Mouse (Mus musculus): Measurements from ENCODE around the gene Zfp36l1. TPM values are rescaled to one million over a fixed set of nuclear protein-coding genes. Genes with fewer than 3 reads are reported as not detected.

The Zfp36l1 gene
- total and polyA plus RNA-seq, 2 experiments from 2014 or later, result 47.4 to 48.5 TPM

- H3K4me3 ChIP-seq (ENCODE audit: low read depth, low read length), result no peak overlapping the region
- no peak overlapping the region for H3K9ac ChIP-seq (replicated peaks; ENCODE audit: low read length, poor library complexity, severe bottlenecking)
- no peaks in the 10 kb centered on the region for H3K9me3 ChIP-seq (ENCODE audit: low read length)
- no peak overlapping the region for H3K27ac ChIP-seq (ENCODE audit: low read depth, low read length)
- H3K4me2 ChIP-seq (ENCODE audit: low read depth, low read length, poor library complexity, severe bottlenecking), result no peak overlapping the region
- no peak for DNase-seq (ENCODE audit: low spot score)
- no peaks in the 10 kb centered on the region for H3K4me1 ChIP-seq (ENCODE audit: insufficient read depth, low read length)
- no peaks in the 10 kb centered on the region for H3K27me3 ChIP-seq (ENCODE audit: insufficient read depth, low read length)
- no peaks in the 10 kb centered on the region for H3K36me3 ChIP-seq (ENCODE audit: insufficient read depth, low read length)
- TF ChIP-seq CTCF (IDR thresholded peaks at IDR 0.05), result no peak
- 53% methylated on average over 7 of the region's 7 CpGs for WGBS
- no peak for ATAC-seq (ENCODE audit: low FRiP score)
Observed at GRCm38 (mm10) chr12:80084446-80085112, 28.2 kb downstream of the Zfp36l1 start.

- Histone ChIP-seq H3K4me3 (ENCODE audit: low read depth, low read length) (no peak overlapping the region), H3K27ac (ENCODE audit: low read depth, low read length) (no peak overlapping the region), H3K27me3 (ENCODE audit: insufficient read depth, low read length) (no peaks in the 10 kb centered on the region), H3K4me1 (ENCODE audit: insufficient read depth, low read length) (no peaks in the 10 kb centered on the region), H3K36me3 (ENCODE audit: insufficient read depth, low read length) (no peaks in the 10 kb centered on the region), H3K9ac (replicated peaks; ENCODE audit: low read length, poor library complexity, severe bottlenecking) (no peak overlapping the region), H3K9me3 (ENCODE audit: low read length) (no peaks in the 10 kb centered on the region), H3K4me2 (ENCODE audit: low read depth, low read length, poor library complexity, severe bottlenecking) (no peak overlapping the region)
- DNase-seq (ENCODE audit: low spot score) (no peak), ATAC-seq (ENCODE audit: low FRiP score) (no peak)
- no peak for TF ChIP-seq CTCF (IDR thresholded peaks at IDR 0.05)
- 9% methylated on average over 3 of the region's 3 CpGs for WGBS
Observed at GRCm38 (mm10) chr12:80083937-80084336, 28.9 kb downstream of the Zfp36l1 start.

- WGBS, result 71% methylated on average over 7 of the region's 7 CpGs
- Histone ChIP-seq H3K9me3 (ENCODE audit: low read length) (no peaks in the 10 kb centered on the region), H3K36me3 (ENCODE audit: insufficient read depth, low read length) (no peaks in the 10 kb centered on the region), H3K4me1 (ENCODE audit: insufficient read depth, low read length) (no peaks in the 10 kb centered on the region), H3K9ac (replicated peaks; ENCODE audit: low read length, poor library complexity, severe bottlenecking) (no peak overlapping the region), H3K27ac (ENCODE audit: low read depth, low read length) (no peak overlapping the region), H3K4me2 (ENCODE audit: low read depth, low read length, poor library complexity, severe bottlenecking) (no peak overlapping the region), H3K27me3 (ENCODE audit: insufficient read depth, low read length) (no peaks in the 10 kb centered on the region), H3K4me3 (ENCODE audit: low read depth, low read length) (no peak overlapping the region)
- no peak for TF ChIP-seq CTCF (IDR thresholded peaks at IDR 0.05)
- ATAC-seq (ENCODE audit: low FRiP score) (no peak), DNase-seq (ENCODE audit: low spot score) (no peak)
Observed at GRCm38 (mm10) chr12:80083133-80083821, 29.5 kb downstream of the Zfp36l1 start.

GRCm38 (mm10) chr12:80082730-80083129 is 30.1 kb downstream of the Zfp36l1 start:
- Histone ChIP-seq H3K36me3 (ENCODE audit: insufficient read depth, low read length) (no peaks in the 10 kb centered on the region), H3K9me3 (ENCODE audit: low read length) (no peaks in the 10 kb centered on the region), H3K4me2 (ENCODE audit: low read depth, low read length, poor library complexity, severe bottlenecking) (no peak overlapping the region), H3K9ac (replicated peaks; ENCODE audit: low read length, poor library complexity, severe bottlenecking) (no peak overlapping the region), H3K4me1 (ENCODE audit: insufficient read depth, low read length) (no peaks in the 10 kb centered on the region), H3K4me3 (ENCODE audit: low read depth, low read length) (no peak overlapping the region), H3K27ac (ENCODE audit: low read depth, low read length) (no peak overlapping the region), H3K27me3 (ENCODE audit: insufficient read depth, low read length) (no peaks in the 10 kb centered on the region)
- DNase-seq (ENCODE audit: low spot score) (no peak), ATAC-seq (ENCODE audit: low FRiP score) (no peak)
- WGBS, result 93% methylated on average over 4 of the region's 4 CpGs
- no peak for TF ChIP-seq CTCF (IDR thresholded peaks at IDR 0.05)

- no peak for TF ChIP-seq CTCF (IDR thresholded peaks at IDR 0.05)
- H3K9ac ChIP-seq (replicated peaks; ENCODE audit: low read length, poor library complexity, severe bottlenecking), result no peak overlapping the region
- whole genome bisulfite sequencing, result 87% methylated on average over 2 of the region's 2 CpGs
- H3K4me2 ChIP-seq (ENCODE audit: low read depth, low read length, poor library complexity, severe bottlenecking), result no peak overlapping the region
- no peak for ATAC-seq (ENCODE audit: low FRiP score)
- no peak overlapping the region for H3K4me3 ChIP-seq (ENCODE audit: low read depth, low read length)
- no peaks in the 10 kb centered on the region for H3K36me3 ChIP-seq (ENCODE audit: insufficient read depth, low read length)
- no peaks in the 10 kb centered on the region for H3K9me3 ChIP-seq (ENCODE audit: low read length)
- peak; percentile 17 for DNase-seq (ENCODE audit: low spot score)
- H3K27me3 ChIP-seq (ENCODE audit: insufficient read depth, low read length), result no peaks in the 10 kb centered on the region
- H3K4me1 ChIP-seq (ENCODE audit: insufficient read depth, low read length), result no peaks in the 10 kb centered on the region
- H3K27ac ChIP-seq (ENCODE audit: low read depth, low read length), result no peak overlapping the region
Observed at GRCm38 (mm10) chr12:80081440-80081839, 31.4 kb downstream of the Zfp36l1 start.

GRCm38 (mm10) chr12:80079937-80080336 is 32.9 kb downstream of the Zfp36l1 start:
- TF ChIP-seq CTCF (IDR thresholded peaks at IDR 0.05), result no peak
- H3K9ac ChIP-seq (replicated peaks; ENCODE audit: low read length, poor library complexity, severe bottlenecking), result no peak overlapping the region

More at GRCm38 (mm10) chr12:80079937-80080336, 32.9 kb downstream of the Zfp36l1 start:
- H3K27me3 ChIP-seq (ENCODE audit: insufficient read depth, low read length), result no peaks in the 10 kb centered on the region
- no peak overlapping the region for H3K27ac ChIP-seq (ENCODE audit: low read depth, low read length)
- ATAC-seq (ENCODE audit: low FRiP score) (no peak), DNase-seq (ENCODE audit: low spot score) (no peak)
- H3K4me2 ChIP-seq (ENCODE audit: low read depth, low read length, poor library complexity, severe bottlenecking), result no peak overlapping the region
- 84% methylated on average over 4 of the region's 4 CpGs for WGBS
- H3K36me3 ChIP-seq (ENCODE audit: insufficient read depth, low read length), result no peaks in the 10 kb centered on the region
- no peak overlapping the region for H3K4me3 ChIP-seq (ENCODE audit: low read depth, low read length)
- H3K9me3 ChIP-seq (ENCODE audit: low read length), result no peaks in the 10 kb centered on the region
- H3K4me1 ChIP-seq (ENCODE audit: insufficient read depth, low read length), result no peaks in the 10 kb centered on the region
